Mouse (Mus musculus) E14TG2a.4 (cell line): ENCODE measurements at regions not wholly inside any gene's neighbourhood (a gene's known extent, or its start where the extent isn't known, plus 50 kb on each side); places are given as distances from the start of the nearest gene placed in this dataset.

Experiments used
- CTCF ChIP-seq: conservative IDR thresholded peaks from 2 replicates; pipeline ENCODE4 v1.5.1; 2014; ENCODE audit warnings: low read length
- NANOG ChIP-seq: IDR thresholded peaks from 2 replicates; pipeline ENCODE4 v1.6.1; 2014; ENCODE audit warnings: borderline replicate concordance, low read length, mixed read lengths
- POU5F1 ChIP-seq: IDR thresholded peaks from 2 replicates; pipeline ENCODE4 v1.6.1; 2014; ENCODE audit warnings: low read length, borderline replicate concordance

DNA sequence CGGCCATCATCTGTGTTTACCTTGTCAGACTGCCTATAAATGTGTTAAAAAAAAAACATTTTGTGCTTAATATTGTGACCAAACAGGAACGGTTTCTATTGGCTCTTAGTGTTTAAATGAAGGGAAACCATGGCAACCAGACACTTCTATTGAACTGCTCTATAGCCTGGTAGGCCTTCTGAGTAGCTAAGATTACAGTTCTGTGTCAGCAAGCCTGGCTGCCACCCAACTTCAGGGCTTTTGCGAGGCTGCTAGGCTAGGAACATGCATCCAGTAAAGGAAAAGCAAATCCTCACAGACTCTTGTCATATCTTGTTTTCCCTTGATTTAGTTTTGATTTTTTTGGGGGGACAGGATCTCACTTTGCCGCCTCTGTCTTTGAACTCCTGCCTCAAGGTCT is 61.3 kb upstream of the Map1b start:
- TF ChIP-seq CTCF = no peak
- TF ChIP-seq POU5F1 = no peak
- TF ChIP-seq NANOG = no peak
